Mouse (Mus musculus): Measurements from ENCODE around the gene Trappc6a. TPM values are rescaled to one million over a fixed set of nuclear protein-coding genes. Genes with fewer than 3 reads are reported as not detected.
A peak's percentile ranks its signal among the peaks of the same experiment; 100 is the strongest.

Trappc6a gene
- 49.3 and 54.0 TPM in 2 replicates for polyA plus RNA-seq (2014; fragmentation: Nextera tagmentation; extraction: Ambion mirVana)

- peak; percentile 93 for DNase-seq (ENCODE audit: low spot score)
- ATAC-seq (ENCODE audit: insufficient read depth, low FRiP score, low TSS enrichment) = peak; percentile 94
- no peaks in the 10 kb centered on the region for H3K36me3 ChIP-seq (ENCODE audit: control insufficient read depth, insufficient read depth, low read length)
- peak within 1 kb of the TSS; percentile 88 for H3K9ac ChIP-seq (ENCODE audit: low read length)
- H3K27me3 ChIP-seq (ENCODE audit: control insufficient read depth, insufficient read depth, low read length) = no peaks in the 10 kb centered on the region
- H3K9me3 ChIP-seq (ENCODE audit: control insufficient read depth, low read length) = no peaks in the 10 kb centered on the region
- WGBS = under 1% methylated on average over 56 of the region's 56 CpGs
- peak within 1 kb of the TSS; percentile 68 for H3K27ac ChIP-seq (ENCODE audit: low read depth, low read length)
- peaks cover 10% of the 10 kb centered on the region for H3K4me1 ChIP-seq (ENCODE audit: control insufficient read depth, insufficient read depth, low read length)
- H3K4me3 ChIP-seq (ENCODE audit: low read depth, low read length) = peak within 1 kb of the TSS; percentile 81
- H3K4me2 ChIP-seq (ENCODE audit: low read depth) = peak within 1 kb of the TSS; percentile 97
Measured at GRCm38 (mm10) chr7:19508150-19508923, at the start of gene Trappc6a, which contains the start of gene Bloc1s3. TSS of gene Trappc6a (plus strand) at chr7:19508395. TSS of gene Bloc1s3 (minus strand) at chr7:19508367.

GRCm38 (mm10) chr7:19458591-19459111 lies 49.5 kb upstream of the Trappc6a start, which contains the start of gene Mark4:
TSS of gene Mark4 (minus strand) at chr7:19458821.
- peak within 1 kb of the TSS; percentile 79 for H3K9ac ChIP-seq (ENCODE audit: low read length)
- under 1% methylated on average over 21 of the region's 42 CpGs for WGBS
- peaks cover 7% of the 10 kb centered on the region; the same call in 1 of the 2 replicates for H3K4me1 ChIP-seq (ENCODE audit: control insufficient read depth, insufficient read depth, low read length)
- peak within 1 kb of the TSS; percentile 70 for H3K27ac ChIP-seq (ENCODE audit: low read depth, low read length)
- H3K27me3 ChIP-seq (ENCODE audit: control insufficient read depth, insufficient read depth, low read length) = no peaks in the 10 kb centered on the region
- H3K4me2 ChIP-seq (ENCODE audit: low read depth) = peak within 1 kb of the TSS; percentile 96
- ATAC-seq (ENCODE audit: insufficient read depth, low FRiP score, low TSS enrichment) = peak; percentile 83
- peak within 1 kb of the TSS; percentile 99 for H3K4me3 ChIP-seq (ENCODE audit: low read depth, low read length)
- no peaks in the 10 kb centered on the region for H3K9me3 ChIP-seq (ENCODE audit: control insufficient read depth, low read length)
- DNase-seq (ENCODE audit: low spot score) = peak; percentile 92
- peaks cover 2% of the 10 kb centered on the region; the same call in 1 of the 2 replicates for H3K36me3 ChIP-seq (ENCODE audit: control insufficient read depth, insufficient read depth, low read length)

- H3K27ac ChIP-seq (ENCODE audit: low read depth, low read length) = peak overlapping the region; percentile 42
- H3K36me3 ChIP-seq (ENCODE audit: control insufficient read depth, insufficient read depth, low read length) = peaks cover 2% of the 10 kb centered on the region; the same call in 1 of the 2 replicates
- peak overlapping the region; percentile 96 for H3K4me2 ChIP-seq (ENCODE audit: low read depth)
- peaks cover 7% of the 10 kb centered on the region; the same call in 1 of the 2 replicates for H3K4me1 ChIP-seq (ENCODE audit: control insufficient read depth, insufficient read depth, low read length)
- peak overlapping the region; percentile 99 for H3K4me3 ChIP-seq (ENCODE audit: low read depth, low read length)
- 33% methylated on average over 6 of the region's 6 CpGs for WGBS
- DNase-seq (ENCODE audit: low spot score) (no peak), ATAC-seq (ENCODE audit: insufficient read depth, low FRiP score, low TSS enrichment) (no peak)
- H3K9ac ChIP-seq (ENCODE audit: low read length) = peak overlapping the region; percentile 54
- no peaks in the 10 kb centered on the region for H3K9me3 ChIP-seq (ENCODE audit: control insufficient read depth, low read length)
- no peaks in the 10 kb centered on the region; the same call in 1 of the 2 replicates for H3K27me3 ChIP-seq (ENCODE audit: control insufficient read depth, insufficient read depth, low read length)
Measured at GRCm38 (mm10) chr7:19459144-19459870, 48.9 kb upstream of the Trappc6a start.

- H3K27me3 ChIP-seq (ENCODE audit: control insufficient read depth, insufficient read depth, low read length) = peaks cover 3% of the 10 kb centered on the region; the same call in 1 of the 2 replicates
- H3K4me3 ChIP-seq (ENCODE audit: low read depth, low read length) = no peak overlapping the region
- no peaks in the 10 kb centered on the region for H3K9me3 ChIP-seq (ENCODE audit: control insufficient read depth, low read length)
- H3K9ac ChIP-seq (ENCODE audit: low read length) = no peak overlapping the region
- ATAC-seq (ENCODE audit: insufficient read depth, low FRiP score, low TSS enrichment) = no peak
- no peak overlapping the region for H3K27ac ChIP-seq (ENCODE audit: low read depth, low read length)
- peaks cover 2% of the 10 kb centered on the region; the same call in 1 of the 2 replicates for H3K36me3 ChIP-seq (ENCODE audit: control insufficient read depth, insufficient read depth, low read length)
- peaks cover 7% of the 10 kb centered on the region; the same call in 1 of the 2 replicates for H3K4me1 ChIP-seq (ENCODE audit: control insufficient read depth, insufficient read depth, low read length)
- 73% methylated on average over 1 of the region's 1 CpGs for WGBS
- H3K4me2 ChIP-seq (ENCODE audit: low read depth) = no peak overlapping the region
- DNase-seq (ENCODE audit: low spot score) = no peak
Measured at GRCm38 (mm10) chr7:19460500-19460899, 47.7 kb upstream of the Trappc6a start.

GRCm38 (mm10) chr7:19461488-19461887 lies 46.7 kb upstream of the Trappc6a start:
- no peak overlapping the region for H3K4me2 ChIP-seq (ENCODE audit: low read depth)
- DNase-seq (ENCODE audit: low spot score) (peak; percentile 84), ATAC-seq (ENCODE audit: insufficient read depth, low FRiP score, low TSS enrichment) (no peak)
- no peak overlapping the region for H3K27ac ChIP-seq (ENCODE audit: low read depth, low read length)
- H3K4me1 ChIP-seq (ENCODE audit: control insufficient read depth, insufficient read depth, low read length) = peaks cover 7% of the 10 kb centered on the region; the same call in 1 of the 2 replicates
- peaks cover 3% of the 10 kb centered on the region; the same call in 1 of the 2 replicates for H3K27me3 ChIP-seq (ENCODE audit: control insufficient read depth, insufficient read depth, low read length)
- no peaks in the 10 kb centered on the region for H3K9me3 ChIP-seq (ENCODE audit: control insufficient read depth, low read length)
- no peaks in the 10 kb centered on the region for H3K36me3 ChIP-seq (ENCODE audit: control insufficient read depth, insufficient read depth, low read length)
- no peak overlapping the region for H3K4me3 ChIP-seq (ENCODE audit: low read depth, low read length)
- H3K9ac ChIP-seq (ENCODE audit: low read length) = no peak overlapping the region
- 16% methylated on average over 6 of the region's 6 CpGs for WGBS

- H3K4me3 ChIP-seq (ENCODE audit: low read depth, low read length) = no peak overlapping the region
- H3K27me3 ChIP-seq (ENCODE audit: control insufficient read depth, insufficient read depth, low read length) = peaks cover 3% of the 10 kb centered on the region
- WGBS = 50% methylated on average over 4 of the region's 4 CpGs
- H3K36me3 ChIP-seq (ENCODE audit: control insufficient read depth, insufficient read depth, low read length) = no peaks in the 10 kb centered on the region
- H3K9ac ChIP-seq (ENCODE audit: low read length) = no peak overlapping the region
- no peak for ATAC-seq (ENCODE audit: insufficient read depth, low FRiP score, low TSS enrichment)
- peaks cover 4% of the 10 kb centered on the region; the same call in 1 of the 2 replicates for H3K4me1 ChIP-seq (ENCODE audit: control insufficient read depth, insufficient read depth, low read length)
- no peaks in the 10 kb centered on the region for H3K9me3 ChIP-seq (ENCODE audit: control insufficient read depth, low read length)
- DNase-seq (ENCODE audit: low spot score) = no peak
- H3K27ac ChIP-seq (ENCODE audit: low read depth, low read length) = no peak overlapping the region
- H3K4me2 ChIP-seq (ENCODE audit: low read depth) = no peak overlapping the region
Measured at GRCm38 (mm10) chr7:19462443-19462842, 45.8 kb upstream of the Trappc6a start.

- ATAC-seq (ENCODE audit: insufficient read depth, low FRiP score, low TSS enrichment) (no peak), DNase-seq (ENCODE audit: low spot score) (no peak)
- WGBS = 16% methylated on average over 6 of the region's 6 CpGs
- peaks cover 3% of the 10 kb centered on the region for H3K27me3 ChIP-seq (ENCODE audit: control insufficient read depth, insufficient read depth, low read length)
- no peaks in the 10 kb centered on the region for H3K36me3 ChIP-seq (ENCODE audit: control insufficient read depth, insufficient read depth, low read length)
- H3K4me2 ChIP-seq (ENCODE audit: low read depth) = no peak within 1 kb of the TSS; the same call in 1 of the 2 replicates
- H3K4me1 ChIP-seq (ENCODE audit: control insufficient read depth, insufficient read depth, low read length) = no peaks in the 10 kb centered on the region; the same call in 1 of the 2 replicates
- H3K9me3 ChIP-seq (ENCODE audit: control insufficient read depth, low read length) = no peaks in the 10 kb centered on the region
- H3K4me3 ChIP-seq (ENCODE audit: low read depth, low read length) = no peak within 1 kb of the TSS
- H3K9ac ChIP-seq (ENCODE audit: low read length) = peak within 1 kb of the TSS; percentile 10; the same call in 1 of the 2 replicates
- H3K27ac ChIP-seq (ENCODE audit: low read depth, low read length) = no peak within 1 kb of the TSS
Measured at GRCm38 (mm10) chr7:19462884-19463381, 45.3 kb upstream of the Trappc6a start, which contains the start of gene Exoc3l2. TSS of gene Exoc3l2 (plus strand) at chr7:19463331.
